Mouse (Mus musculus): Measurements from ENCODE around the gene Lrrk1. TPM values are rescaled to one million over a fixed set of nuclear protein-coding genes. Genes with fewer than 3 reads are reported as not detected.

The Lrrk1 gene
- polyA plus RNA-seq, 2 experiments = 2.3 to 3.1 TPM

- H3K27me3 ChIP-seq (ENCODE audit: control insufficient read depth, insufficient read depth, low read length) = no peaks in the 10 kb centered on the region
- no peak for ATAC-seq (ENCODE audit: insufficient read depth)
- peaks cover 2 to 21% of the 10 kb centered on the region in 2 experiments; a peak in 3 of 4 replicates for H3K4me1 ChIP-seq (replicated peaks; ENCODE audit: control insufficient read depth in 2 of 2, insufficient read depth in 2 of 2, low read length in 1 of 2)
- 78% methylated on average over 4 of the region's 4 CpGs for WGBS (ENCODE audit: insufficient replicate concordance)
- H3K4me3 ChIP-seq (ENCODE audit: insufficient read depth in 1 of 2, low read depth in 2 of 2, low read length in 2 of 2) = no peak overlapping the region
- no peak overlapping the region for H3K4me2 ChIP-seq (ENCODE audit: low read depth)
- no peaks in the 10 kb centered on the region for H3K9me3 ChIP-seq (ENCODE audit: control insufficient read depth, low read length)
- no peak for TF ChIP-seq EP300 (IDR thresholded peaks at IDR 0.05; ENCODE audit: low read depth)
- TF ChIP-seq CTCF (IDR thresholded peaks at IDR 0.05; ENCODE audit: low read depth) = no peak
- no peak for DNase-seq (ENCODE audit: low read depth in 3 of 3, low spot score in 3 of 3)
- H3K36me3 ChIP-seq (replicated peaks; ENCODE audit: control insufficient read depth, insufficient read depth, low read depth) = no peaks in the 10 kb centered on the region
- H3K9ac ChIP-seq (replicated peaks) = no peak overlapping the region
- H3K27ac ChIP-seq = no peak overlapping the region
Measured at GRCm38 (mm10) chr7:66219028-66219793, 168.9 kb downstream of the Lrrk1 start.

GRCm38 (mm10) chr7:66218193-66219014 is 169.7 kb downstream of the Lrrk1 start:
- 35% methylated on average over 9 of the region's 9 CpGs for WGBS (ENCODE audit: insufficient replicate concordance)
- TF ChIP-seq EP300 (IDR thresholded peaks at IDR 0.05; ENCODE audit: low read depth) (no peak), CTCF (IDR thresholded peaks at IDR 0.05; ENCODE audit: low read depth) (no peak)
- no peak overlapping the region for H3K4me2 ChIP-seq (ENCODE audit: low read depth)
- H3K9me3 ChIP-seq (ENCODE audit: control insufficient read depth, low read length) = no peaks in the 10 kb centered on the region
- H3K4me3 ChIP-seq (ENCODE audit: insufficient read depth in 1 of 2, low read depth in 2 of 2, low read length in 2 of 2) = no peak overlapping the region
- no peak for ATAC-seq (ENCODE audit: insufficient read depth)
- no peak overlapping the region for H3K9ac ChIP-seq (replicated peaks)
- H3K4me1 ChIP-seq (replicated peaks; ENCODE audit: control insufficient read depth in 2 of 2, insufficient read depth in 2 of 2, low read length in 1 of 2) = peaks cover 2 to 19% of the 10 kb centered on the region in 2 experiments; a peak in 3 of 4 replicates
- 0 out of 2 replicates have a peak overlapping the region, but pooled peaks have one; percentile 15 for H3K27ac ChIP-seq
- no peak for DNase-seq (ENCODE audit: low read depth in 3 of 3, low spot score in 3 of 3)
- no peaks in the 10 kb centered on the region for H3K36me3 ChIP-seq (replicated peaks; ENCODE audit: control insufficient read depth, insufficient read depth, low read depth)
- H3K27me3 ChIP-seq (ENCODE audit: control insufficient read depth, insufficient read depth, low read length) = no peaks in the 10 kb centered on the region

- WGBS (ENCODE audit: insufficient replicate concordance) = 68% methylated on average over 7 of the region's 7 CpGs
- Histone ChIP-seq H3K4me3 (ENCODE audit: insufficient read depth in 1 of 2, low read depth in 2 of 2, low read length in 2 of 2) (no peak overlapping the region), H3K4me1 (replicated peaks; ENCODE audit: control insufficient read depth in 2 of 2, insufficient read depth in 2 of 2, low read length in 1 of 2) (peaks cover 2 to 16% of the 10 kb centered on the region in 2 experiments; a peak in 3 of 4 replicates), H3K36me3 (replicated peaks; ENCODE audit: control insufficient read depth, insufficient read depth, low read depth) (no peaks in the 10 kb centered on the region), H3K27me3 (ENCODE audit: control insufficient read depth, insufficient read depth, low read length) (no peaks in the 10 kb centered on the region), H3K4me2 (ENCODE audit: low read depth) (no peak overlapping the region), H3K27ac (no peak overlapping the region), H3K9ac (replicated peaks) (no peak overlapping the region), H3K9me3 (ENCODE audit: control insufficient read depth, low read length) (no peaks in the 10 kb centered on the region)
- ATAC-seq (ENCODE audit: insufficient read depth) (no peak), DNase-seq (ENCODE audit: low read depth in 3 of 3, low spot score in 3 of 3) (no peak)
- TF ChIP-seq CTCF (IDR thresholded peaks at IDR 0.05; ENCODE audit: low read depth) (no peak), EP300 (IDR thresholded peaks at IDR 0.05; ENCODE audit: low read depth) (no peak)
Measured at GRCm38 (mm10) chr7:66217531-66218094, 170.5 kb downstream of the Lrrk1 start.

GRCm38 (mm10) chr7:66217011-66217410 is 171.1 kb downstream of the Lrrk1 start:
- DNase-seq (ENCODE audit: low read depth in 3 of 3, low spot score in 3 of 3) = no peak

More at GRCm38 (mm10) chr7:66217011-66217410, 171.1 kb downstream of the Lrrk1 start:
- no peaks in the 10 kb centered on the region for H3K27me3 ChIP-seq (ENCODE audit: control insufficient read depth, insufficient read depth, low read length)
- H3K4me2 ChIP-seq (ENCODE audit: low read depth) = no peak overlapping the region
- no peaks in the 10 kb centered on the region for H3K36me3 ChIP-seq (replicated peaks; ENCODE audit: control insufficient read depth, insufficient read depth, low read depth)
- peaks cover 2 to 13% of the 10 kb centered on the region in 2 experiments; a peak in 2 of 4 replicates for H3K4me1 ChIP-seq (replicated peaks; ENCODE audit: control insufficient read depth in 2 of 2, insufficient read depth in 2 of 2, low read length in 1 of 2)
- ATAC-seq (ENCODE audit: insufficient read depth) = no peak
- no peak overlapping the region for H3K9ac ChIP-seq (replicated peaks)
- no peak overlapping the region for H3K4me3 ChIP-seq (ENCODE audit: insufficient read depth in 1 of 2, low read depth in 2 of 2, low read length in 2 of 2)
- no peak for TF ChIP-seq CTCF (IDR thresholded peaks at IDR 0.05; ENCODE audit: low read depth)
- no peak for TF ChIP-seq EP300 (IDR thresholded peaks at IDR 0.05; ENCODE audit: low read depth)
- H3K9me3 ChIP-seq (ENCODE audit: control insufficient read depth, low read length) = no peaks in the 10 kb centered on the region
- no peak overlapping the region for H3K27ac ChIP-seq
- WGBS (ENCODE audit: insufficient replicate concordance) = 66% methylated on average over 7 of the region's 7 CpGs

All from liver, embryonic 14.5 days (tissue).